Mouse (Mus musculus) thymus, adult 2 months (tissue): ENCODE results near the gene Gpr152. TPM values are rescaled to one million over a fixed set of nuclear protein-coding genes. Genes with fewer than 3 reads are reported as not detected.

Source experiments
- DNase-seq: peaks from one replicate; pipeline ENCODE4 v3.0.0; 2021
- H3K27ac ChIP-seq: fragments of 200-500 bp; 2 replicates; pipeline ENCODE4 v1.5.1; 2012; ENCODE audit warnings: low read length, control low read depth; ENCODE audit not compliant: control insufficient read depth, insufficient read depth
- H3K27me3 ChIP-seq: fragments of 200-500 bp; 2 replicates; pipeline ENCODE4 v1.6.1; 2012; ENCODE audit warnings: mild to moderate bottlenecking, low read length, moderate library complexity, mixed read lengths; ENCODE audit not compliant: control insufficient read depth, insufficient read depth
- H3K36me3 ChIP-seq: fragments of 200-500 bp; 2 replicates; pipeline ENCODE4 v1.6.1; 2012; ENCODE audit warnings: mild to moderate bottlenecking, low read length, moderate library complexity; ENCODE audit not compliant: control insufficient read depth, insufficient read depth
- H3K4me1 ChIP-seq: fragments of 200-500 bp; replicated peaks from 2 replicates; pipeline ENCODE4 v1.6.1; 2012; ENCODE audit warnings: low read length; ENCODE audit not compliant: control insufficient read depth, insufficient read depth
- H3K4me3 ChIP-seq: fragments of 200-500 bp; 2 replicates; pipeline ENCODE4 v1.5.1; 2012; ENCODE audit warnings: mild to moderate bottlenecking, low read length, control low read depth, moderate library complexity; ENCODE audit not compliant: control insufficient read depth, insufficient read depth
- CTCF ChIP-seq: fragments of 200-500 bp; IDR thresholded peaks from 2 replicates; pipeline ENCODE4 v1.5.1; 2012; ENCODE audit warnings: mild to moderate bottlenecking, control low read depth, low read length, moderate library complexity, borderline replicate concordance; ENCODE audit not compliant: control insufficient read depth, poor library complexity, insufficient read depth; ENCODE audit errors: extremely low read depth
- POLR2A ChIP-seq: fragments of 200-500 bp; IDR thresholded peaks from 2 replicates; pipeline ENCODE4 v1.6.1; 2012; ENCODE audit warnings: mild to moderate bottlenecking, low read length, control low read depth, moderate library complexity; ENCODE audit not compliant: control insufficient read depth, poor library complexity, insufficient read depth; ENCODE audit errors: extremely low read depth
- WGBS: fragments of 180-500 bp; shearing (Covaris S2); methylation state at CpG from one replicate; pipeline ENCODE4 v1.1.7; 2018; 5-methylcytosine and 5-hydroxymethylcytosine counted together
- polyA plus RNA-seq: library from polyadenylated mRNA; depleted of rRNA; stranded (reverse); fragments of >200 nt; gene quantifications from 2 replicates; pipeline ENCODE4 v1.2.3, GENCODE M21; 2012

Gpr152 gene
- polyA plus RNA-seq, 1 experiment = 0.20 TPM

DNA sequence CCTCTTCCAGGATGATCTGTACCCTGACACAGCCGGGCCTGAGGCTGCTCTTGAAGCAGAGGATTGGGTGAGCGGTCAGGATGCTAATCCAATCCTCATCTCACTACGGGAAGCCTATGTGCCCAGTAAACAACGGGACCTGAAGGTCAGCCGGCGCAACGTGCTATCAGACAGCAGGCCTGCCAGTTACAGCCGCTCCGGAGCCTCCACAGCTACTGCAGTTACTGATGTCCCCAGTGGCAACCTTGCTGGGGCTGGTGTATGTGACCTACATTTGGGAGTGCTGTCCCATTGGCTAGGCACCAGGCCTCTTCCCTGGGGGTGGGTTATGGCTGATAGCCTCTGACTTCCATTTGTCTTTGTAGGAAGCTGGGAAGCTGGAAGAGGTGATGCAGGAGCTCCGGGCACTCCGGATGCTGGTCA, 13.7 kb downstream of the Gpr152 start, which contains the start of gene Ptprcap:
Gene Ptprcap, plus strand, starts transcription at position 373 of the 423 bp plus-strand sequence.
- 97% methylated on average over 11 of the region's 11 CpGs for WGBS
- Histone ChIP-seq H3K27me3 (no peaks in the 10 kb centered on the region), H3K27ac (peak within 1 kb of the TSS; percentile 97), H3K4me1 (peaks cover 49% of the 10 kb centered on the region), H3K36me3 (peaks cover 18% of the 10 kb centered on the region), H3K4me3 (peak within 1 kb of the TSS; percentile 80)
- DNase-seq = no peak
- TF ChIP-seq CTCF (no peak), POLR2A (no peak)

DNA sequence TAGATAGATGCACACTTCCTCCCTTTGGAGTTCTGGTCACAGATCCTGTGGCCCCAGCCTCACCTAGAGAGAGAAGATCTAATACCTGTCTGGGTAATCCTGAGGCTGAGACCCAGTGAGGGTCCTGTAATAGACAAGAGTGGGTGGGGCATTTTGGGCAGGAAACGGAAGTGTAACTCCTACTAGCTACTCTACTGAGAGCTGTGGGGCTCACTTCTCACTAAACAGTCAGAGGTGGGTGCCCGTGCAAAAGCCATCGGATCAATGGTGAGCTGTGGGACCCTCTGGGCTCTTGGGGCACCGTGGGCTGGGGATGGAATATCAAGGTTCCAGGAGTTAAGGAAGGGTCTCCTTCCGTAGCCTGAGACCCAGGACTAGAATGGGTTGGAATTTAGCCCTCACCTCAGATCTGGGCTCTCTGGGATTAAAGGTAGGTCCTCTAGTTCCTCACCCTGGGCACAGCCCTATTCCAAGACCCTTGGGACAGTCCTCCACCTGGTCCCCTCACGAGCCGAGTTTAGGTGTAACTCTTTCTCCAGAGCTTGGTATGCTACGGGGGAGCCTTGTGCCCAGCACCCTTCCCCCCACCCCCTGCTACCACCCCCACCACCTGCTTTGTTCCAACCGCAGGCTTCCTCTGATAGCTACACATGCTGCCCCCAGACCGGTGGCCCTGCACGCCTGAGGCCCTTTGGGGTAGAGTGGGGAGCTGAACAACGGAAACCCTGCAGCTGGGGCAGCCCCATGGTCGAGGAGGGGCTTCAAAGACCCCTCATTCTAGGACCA, 15.0 kb downstream of the Gpr152 start:
- Histone ChIP-seq H3K4me1 (peaks cover 41% of the 10 kb centered on the region), H3K36me3 (peaks cover 18% of the 10 kb centered on the region), H3K27ac (peak overlapping the region; percentile 97), H3K4me3 (peak overlapping the region; percentile 80), H3K27me3 (no peaks in the 10 kb centered on the region)
- TF ChIP-seq CTCF = no peak
- TF ChIP-seq POLR2A = peak; percentile 82
- peak; percentile 85 for DNase-seq
- 2% methylated on average over 13 of the region's 13 CpGs for WGBS

DNA sequence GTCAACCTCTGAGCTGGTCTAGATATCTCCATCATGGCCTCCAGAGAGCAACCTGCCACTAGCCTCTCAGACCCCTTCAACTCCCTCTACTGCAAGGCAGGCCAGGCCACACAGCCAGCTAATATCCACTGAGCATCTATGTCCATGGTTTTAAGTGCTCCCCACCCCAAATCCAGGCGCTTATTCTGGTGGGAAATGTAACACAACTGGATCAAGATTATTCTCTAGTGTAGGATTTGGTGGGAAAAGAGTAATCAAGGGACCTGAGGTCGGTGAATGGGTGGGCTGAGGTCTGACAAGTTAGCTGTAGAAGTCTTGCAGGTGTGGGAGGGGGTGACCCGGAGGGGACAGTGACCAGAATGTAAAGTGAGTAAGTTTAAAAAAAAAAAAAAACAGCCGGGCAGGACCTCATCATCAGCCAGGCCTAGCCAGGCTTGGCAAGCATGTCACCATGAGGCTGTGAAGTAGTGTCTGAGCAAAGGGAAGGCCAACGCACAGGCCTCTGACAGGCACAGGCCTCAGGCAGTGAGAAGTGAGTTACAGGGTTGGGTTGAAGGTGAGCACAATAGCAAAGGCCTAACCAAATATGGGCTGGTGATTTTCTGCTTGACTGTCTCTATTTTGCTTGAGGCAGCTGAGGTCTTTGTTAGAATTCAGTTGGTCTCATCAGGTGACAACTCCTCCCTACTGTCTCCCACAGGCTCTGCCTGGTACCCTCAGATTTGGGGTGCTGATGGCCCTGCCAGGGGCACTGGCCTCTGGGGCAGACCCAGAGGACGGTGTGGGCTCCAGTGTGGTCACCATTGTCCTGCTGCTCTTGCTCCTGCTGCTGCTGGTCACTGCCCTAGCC, 15.9 kb downstream of the Gpr152 start:
- Histone ChIP-seq H3K27ac (peak overlapping the region; percentile 97), H3K4me3 (peak overlapping the region; percentile 80), H3K4me1 (peaks cover 36% of the 10 kb centered on the region), H3K36me3 (peaks cover 17% of the 10 kb centered on the region), H3K27me3 (no peaks in the 10 kb centered on the region)
- no peak for DNase-seq
- 8% methylated on average over 6 of the region's 6 CpGs for WGBS
- TF ChIP-seq POLR2A = no peak
- TF ChIP-seq CTCF = no peak

DNA sequence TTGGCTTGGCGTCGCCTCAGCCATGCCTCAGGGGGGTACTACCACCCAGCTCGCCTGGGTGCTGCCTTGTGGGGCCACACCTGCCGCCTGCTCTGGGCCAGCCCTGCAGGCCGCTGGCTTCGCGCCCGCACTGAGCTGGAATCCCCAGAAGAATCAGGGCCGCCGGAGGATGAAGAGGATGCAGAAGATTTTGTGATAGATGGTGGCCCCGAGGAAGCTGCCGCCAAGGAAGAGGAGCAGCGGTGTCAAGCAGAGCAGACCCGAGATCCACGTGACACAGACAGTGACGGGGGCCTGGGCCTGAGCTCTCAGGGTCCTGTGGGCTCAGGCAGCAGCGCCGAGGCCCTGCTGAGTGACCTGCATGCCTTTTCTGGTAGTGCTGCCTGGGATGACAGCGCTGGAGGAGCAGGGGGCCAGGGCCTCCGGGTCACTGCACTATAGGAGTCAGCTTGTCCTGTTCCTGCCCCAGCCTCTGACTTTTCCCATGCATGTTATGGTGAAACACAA, 16.5 kb downstream of the Gpr152 start:
- H3K27me3 ChIP-seq = no peaks in the 10 kb centered on the region
- WGBS = 20% methylated on average over 20 of the region's 20 CpGs
- no peak for DNase-seq
- peak overlapping the region; percentile 80 for H3K4me3 ChIP-seq
- TF ChIP-seq CTCF = no peak
- peak overlapping the region; percentile 97 for H3K27ac ChIP-seq
- H3K4me1 ChIP-seq = peaks cover 36% of the 10 kb centered on the region
- H3K36me3 ChIP-seq = peaks cover 12% of the 10 kb centered on the region

- Histone ChIP-seq H3K4me1 (peaks cover 36% of the 10 kb centered on the region), H3K27me3 (no peaks in the 10 kb centered on the region), H3K36me3 (peaks cover 12% of the 10 kb centered on the region), H3K4me3 (no peak overlapping the region), H3K27ac (no peak overlapping the region; the same call in 1 of the 2 replicates)
- DNase-seq = no peak
- no peak for TF ChIP-seq POLR2A
- TF ChIP-seq CTCF = no peak
- 93% methylated on average over 12 of the region's 12 CpGs for WGBS
Measured at GRCm38 (mm10) chr19:4156771-4157170, 17.2 kb downstream of the Gpr152 start.

DNA sequence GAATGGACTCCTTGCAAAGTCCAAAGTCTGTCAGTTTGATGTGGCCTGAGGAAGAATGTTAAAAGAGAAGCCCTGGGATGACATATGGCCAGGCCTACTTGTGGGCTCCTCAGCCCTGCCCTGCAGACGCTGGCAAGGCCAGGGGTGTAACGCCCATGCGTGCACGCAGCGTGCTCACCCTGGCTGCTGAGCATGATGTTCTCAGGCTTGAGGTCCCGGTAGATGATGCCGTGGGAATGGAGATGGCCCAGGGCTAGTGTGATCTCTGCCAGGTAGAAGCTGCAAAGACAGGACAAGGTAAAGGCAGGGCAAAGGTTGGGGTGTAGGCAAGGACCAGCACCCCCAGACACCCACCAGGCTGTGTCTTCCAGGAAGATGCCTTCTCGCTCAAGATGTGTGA, 19.5 kb downstream of the Gpr152 start:
- TF ChIP-seq CTCF (no peak), POLR2A (no peak)
- WGBS = 93% methylated on average over 8 of the region's 8 CpGs
- peaks cover 7% of the 10 kb centered on the region for H3K36me3 ChIP-seq
- no peak overlapping the region for H3K27ac ChIP-seq
- DNase-seq = no peak
- no peaks in the 10 kb centered on the region for H3K27me3 ChIP-seq
- no peak overlapping the region for H3K4me3 ChIP-seq
- peaks cover 28% of the 10 kb centered on the region for H3K4me1 ChIP-seq
